ENCODE assay signal across 8 mouse cellular contexts in genomic region chr16:24395100-24395499, GRCm38 (mm10). TPM values are rescaled to one million over a fixed set of nuclear protein-coding genes. Genes with fewer than 3 reads are reported as not detected.
DNase-seq lines count a peak whose midpoint lies in the region; ATAC-seq and TF ChIP-seq lines count a peak whose summit lies in the region.

No protein-coding gene starts in this region.

- WGBS in kidney, adult 2 months = 64% methylated on average over 2 of the region's 2 CpGs
- 74% methylated on average over 2 of the region's 2 CpGs for WGBS in embryonic facial prominence, embryonic 10.5 days
- 83% methylated on average over 2 of the region's 2 CpGs for WGBS in hindbrain, embryonic 12.5 days
- 53% methylated on average over 2 of the region's 2 CpGs for WGBS in liver, postnatal 0 days (ENCODE audit: insufficient replicate concordance)

- peak overlapping the region; percentile 6; the same call in 1 of the 2 replicates for H3K4me3 ChIP-seq in kidney, adult 2 months (ENCODE audit: insufficient read depth, low read depth, low read length)
- peak overlapping the region; percentile 93 for H3K4me3 ChIP-seq in embryonic facial prominence, embryonic 10.5 days
- H3K4me3 ChIP-seq in hindbrain, embryonic 12.5 days = no peak overlapping the region
- peak overlapping the region; percentile 86 for H3K4me3 ChIP-seq in liver, postnatal 0 days (ENCODE audit: low read depth, low read length)

- no peak for TF ChIP-seq CTCF in kidney, adult 2 months (conservative IDR thresholded peaks at IDR 0.05; ENCODE audit: insufficient read depth, insufficient read length, low read depth, low read length)
- no peak for TF ChIP-seq CTCF in liver, postnatal 0 days (IDR thresholded peaks at IDR 0.05; ENCODE audit: low read depth)

- no peak for ATAC-seq in hindbrain, embryonic 12.5 days (ENCODE audit: low FRiP score)
- no peak for ATAC-seq in liver, postnatal 0 days
- ATAC-seq in megakaryocyte progenitor cell, adult 5-6 weeks (replicated peaks; ENCODE audit: poor library complexity) = no peak

- no peak for TF ChIP-seq EP300 in liver, postnatal 0 days (IDR thresholded peaks at IDR 0.05; ENCODE audit: low read depth)

- no peak for TF ChIP-seq POLR2A in kidney, adult 2 months (IDR thresholded peaks at IDR 0.05; ENCODE audit: low read depth, low read length)

- no peaks in the 10 kb centered on the region for H3K27me3 ChIP-seq in kidney, adult 2 months (replicated peaks; ENCODE audit: control insufficient read depth, insufficient read depth, low read length)
- H3K27me3 ChIP-seq in embryonic facial prominence, embryonic 10.5 days (replicated peaks; ENCODE audit: low read depth, poor library complexity, severe bottlenecking) = no peaks in the 10 kb centered on the region
- no peaks in the 10 kb centered on the region for H3K27me3 ChIP-seq in hindbrain, embryonic 12.5 days
- H3K27me3 ChIP-seq in liver, postnatal 0 days (ENCODE audit: insufficient read depth, low read length) = no peaks in the 10 kb centered on the region

- no peak overlapping the region for H3K9ac ChIP-seq in hindbrain, embryonic 12.5 days
- peak overlapping the region; percentile 89 for H3K9ac ChIP-seq in liver, postnatal 0 days (replicated peaks)

- H3K27ac ChIP-seq in kidney, adult 2 months (ENCODE audit: insufficient read depth, low read depth, low read length) = peak overlapping the region; percentile 47
- H3K27ac ChIP-seq in embryonic facial prominence, embryonic 10.5 days (replicated peaks) = peak overlapping the region; percentile 100
- no peak overlapping the region for H3K27ac ChIP-seq in hindbrain, embryonic 12.5 days
- peak overlapping the region; percentile 99; the same call in 1 of the 2 replicates for H3K27ac ChIP-seq in liver, postnatal 0 days (ENCODE audit: low read depth)

- H3K9me3 ChIP-seq in embryonic facial prominence, embryonic 10.5 days = no peaks in the 10 kb centered on the region
- no peaks in the 10 kb centered on the region for H3K9me3 ChIP-seq in hindbrain, embryonic 12.5 days (replicated peaks)
- H3K9me3 ChIP-seq in liver, postnatal 0 days (ENCODE audit: low read length) = no peaks in the 10 kb centered on the region

- H3K4me1 ChIP-seq in kidney, adult 2 months (ENCODE audit: control insufficient read depth, insufficient read depth, low read length) = peaks cover 47% of the 10 kb centered on the region
- peaks cover 54% of the 10 kb centered on the region for H3K4me1 ChIP-seq in embryonic facial prominence, embryonic 10.5 days
- peaks cover 13% of the 10 kb centered on the region for H3K4me1 ChIP-seq in hindbrain, embryonic 12.5 days
- peaks cover 34% of the 10 kb centered on the region for H3K4me1 ChIP-seq in liver, postnatal 0 days (ENCODE audit: insufficient read depth)

- H3K36me3 ChIP-seq in kidney, adult 2 months (ENCODE audit: control insufficient read depth, insufficient read depth, low read length) = no peaks in the 10 kb centered on the region
- H3K36me3 ChIP-seq in embryonic facial prominence, embryonic 10.5 days (replicated peaks) = 0 out of 2 replicates have a peak, but pooled peaks cover 4% of the 10 kb centered on the region
- no peaks in the 10 kb centered on the region for H3K36me3 ChIP-seq in hindbrain, embryonic 12.5 days
- no peaks in the 10 kb centered on the region for H3K36me3 ChIP-seq in liver, postnatal 0 days (replicated peaks; ENCODE audit: insufficient read depth, low read length)

- H3K4me2 ChIP-seq in hindbrain, embryonic 12.5 days (replicated peaks) = peak overlapping the region; percentile 76
- H3K4me2 ChIP-seq in liver, postnatal 0 days (ENCODE audit: low read depth, low read length) = peak overlapping the region; percentile 81

- DNase-seq in kidney, adult 2 months = peak; percentile 31
- no peak for DNase-seq in kidney, postnatal 36 days
- no peak for DNase-seq in embryonic facial prominence, embryonic 10.5 days (ENCODE audit: low spot score)
- no peak for DNase-seq in liver, postnatal 0 days
- DNase-seq in layer of hippocampus, adult 18-20 months (ENCODE audit: low spot score in 2 of 2) = no peak
- no peak for DNase-seq in embryo, embryonic 11 days

RNA-seq across cellular contexts. Expression of gene Lpp, which starts 1.8 kb away (rescaled TPM):
- 15.9 and 20.2 TPM in 2 replicates for polyA plus RNA-seq in kidney, adult 2 months (2012; rRNA removed)
- polyA plus RNA-seq in embryonic facial prominence, embryonic 10.5 days (2016; fragmentation: Nextera tagmentation; extraction: Ambion mirVana) = 41.8 and 43.5 TPM in 2 replicates
- polyA plus RNA-seq in hindbrain, embryonic 12.5 days (2016; fragmentation: Nextera tagmentation; extraction: Ambion mirVana) = 25.9 and 27.9 TPM in 2 replicates
- polyA plus RNA-seq in liver, postnatal 0 days (2015; fragmentation: Nextera tagmentation; extraction: Ambion mirVana) = 9.1 and 10.7 TPM in 2 replicates
- total RNA-seq in layer of hippocampus, adult 18-20 months (2021) = 1 to 10 TPM; 7.5 to 7.8 TPM
- total RNA-seq in megakaryocyte progenitor cell, adult 5-6 weeks (2015) = 2.5 and 3.8 TPM in 2 replicates
- total RNA-seq in megakaryocyte progenitor cell, adult 5-6 weeks (2017) = 1.2 and 1.3 TPM in 2 replicates
